8 mouse cellular contexts compared by ENCODE assay signal in the genomic region with DNA sequence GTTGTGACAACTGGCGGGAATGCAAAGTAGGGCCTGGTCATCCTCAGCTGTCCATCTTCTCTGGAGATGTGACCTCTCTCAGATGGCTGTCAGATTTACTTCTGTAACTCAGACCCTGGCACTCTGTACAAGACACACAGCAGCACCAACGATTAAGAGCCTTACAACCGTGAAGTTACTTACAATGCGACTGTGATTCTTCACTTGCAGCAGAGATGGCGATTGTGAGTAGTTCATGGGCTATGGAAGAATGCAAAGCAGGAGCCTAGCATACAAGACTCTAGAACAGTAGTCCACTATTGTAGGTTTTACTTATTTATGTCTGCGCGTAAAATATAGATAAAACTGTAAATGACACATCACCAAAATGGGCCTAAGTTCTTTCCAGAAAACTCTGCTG. TPM values are rescaled to one million over a fixed set of nuclear protein-coding genes. Genes with fewer than 3 reads are reported as not detected.
A peak's percentile ranks its signal among the peaks of the same experiment; 100 is the strongest.
DNase-seq lines count a peak whose midpoint lies in the region; ATAC-seq and TF ChIP-seq lines count a peak whose summit lies in the region.

No protein-coding gene starts in this region.

- TF ChIP-seq CTCF in CH12.LX (conservative IDR thresholded peaks at IDR 0.05 in 1 of 2, IDR thresholded peaks at IDR 0.05 in 1 of 2; ENCODE audit: low read depth in 2 of 2, low read length in 2 of 2): no peak

- TF ChIP-seq POLR2A in CH12.LX (IDR thresholded peaks at IDR 0.05; ENCODE audit: low read depth, low read length): no peak

- H3K9ac ChIP-seq in heart, embryonic 11.5 days (ENCODE audit: low read depth, low read length): no peak overlapping the region
- no peak overlapping the region; the same call in 1 of the 2 replicates for H3K9ac ChIP-seq in CH12.LX (ENCODE audit: insufficient read depth, low read depth)
- peak overlapping the region; percentile 83 for H3K9ac ChIP-seq in forebrain, embryonic 15.5 days (replicated peaks)
- no peak overlapping the region for H3K9ac ChIP-seq in liver, embryonic 16.5 days (ENCODE audit: low read depth, low read length)

- H3K4me2 ChIP-seq in heart, embryonic 11.5 days: peak overlapping the region; percentile 84
- peak overlapping the region; percentile 27 for H3K4me2 ChIP-seq in CH12.LX (ENCODE audit: insufficient read depth, low read depth, poor library complexity, severe bottlenecking)
- H3K4me2 ChIP-seq in forebrain, embryonic 15.5 days (replicated peaks): peak overlapping the region; percentile 74
- peak overlapping the region; percentile 84 for H3K4me2 ChIP-seq in liver, embryonic 16.5 days (ENCODE audit: low read depth, low read length)

- no peak overlapping the region for H3K27ac ChIP-seq in heart, embryonic 11.5 days (ENCODE audit: low read depth, low read length)
- no peak overlapping the region for H3K27ac ChIP-seq in CH12.LX (ENCODE audit: insufficient read depth, low read depth)
- H3K27ac ChIP-seq in forebrain, embryonic 15.5 days (replicated peaks): peak overlapping the region; percentile 92
- H3K27ac ChIP-seq in liver, embryonic 16.5 days (ENCODE audit: low read length): 0 out of 2 replicates have a peak overlapping the region, but pooled peaks have one; percentile 37

- in situ Hi-C loops in CH12.LX (cut with MboI; ENCODE audit: low pct_ligation_motif_present, low pct_unique_long_range_greater_than_20kb, low sequenced_read_pairs): no loop called here

- DNase-seq in heart, postnatal 10 days: no peak
- no peak for DNase-seq in CH12.LX (ENCODE audit: extremely low read depth)
- no peak for DNase-seq in right cerebral cortex, adult 2 months (ENCODE audit: low spot score in 2 of 2)
- no peak for DNase-seq in urinary bladder, postnatal 36 days (ENCODE audit: low spot score in 2 of 2)
- DNase-seq in gastrocnemius, postnatal 25 days: no peak

- H3K36me3 ChIP-seq in heart, embryonic 11.5 days (ENCODE audit: control insufficient read depth, insufficient read depth, low read length): no peaks in the 10 kb centered on the region
- peaks cover 8 to 21% of the 10 kb centered on the region in 2 experiments for H3K36me3 ChIP-seq in CH12.LX (replicated peaks in 1 of 2; ENCODE audit: control insufficient read depth in 1 of 2, insufficient read depth in 1 of 2, low read length in 1 of 2)
- H3K36me3 ChIP-seq in forebrain, embryonic 15.5 days: 0 out of 2 replicates have a peak, but pooled peaks cover under 1% of the 10 kb centered on the region
- H3K36me3 ChIP-seq in liver, embryonic 16.5 days (ENCODE audit: control insufficient read depth, insufficient read depth): no peaks in the 10 kb centered on the region

- WGBS in heart, embryonic 11.5 days (ENCODE audit: insufficient replicate concordance): 21% methylated on average over 7 of the region's 7 CpGs
- 22% methylated on average over 7 of the region's 7 CpGs for WGBS in forebrain, embryonic 15.5 days
- 18% methylated on average over 7 of the region's 7 CpGs for WGBS in liver, embryonic 16.5 days (ENCODE audit: insufficient replicate concordance)

- dilution Hi-C loops in CH12.LX (cut with MboI; ENCODE audit: extremely low pct_ligation_motif_present, extremely low pct_unique_long_range_greater_than_20kb, low sequenced_read_pairs): no loop called here

- no peak for TF ChIP-seq RAD21 in CH12.LX (IDR thresholded peaks at IDR 0.05; ENCODE audit: low read depth, low read length)

- no peak for TF ChIP-seq EP300 in CH12.LX (IDR thresholded peaks at IDR 0.05; ENCODE audit: low read length)

- peaks cover 34% of the 10 kb centered on the region for H3K79me2 ChIP-seq in CH12.LX (replicated peaks; ENCODE audit: control insufficient read depth, extremely low read depth, insufficient read depth, poor library complexity, severe bottlenecking)

- H3K4me1 ChIP-seq in heart, embryonic 11.5 days (ENCODE audit: control insufficient read depth, insufficient read depth, low read length): peaks cover 15% of the 10 kb centered on the region
- H3K4me1 ChIP-seq in CH12.LX (ENCODE audit: control insufficient read depth in 1 of 2, insufficient read depth in 2 of 2): peaks cover 5 to 24% of the 10 kb centered on the region in 2 experiments; a peak in 3 of 4 replicates
- H3K4me1 ChIP-seq in forebrain, embryonic 15.5 days: peaks cover 30% of the 10 kb centered on the region
- peaks cover 32% of the 10 kb centered on the region for H3K4me1 ChIP-seq in liver, embryonic 16.5 days (ENCODE audit: control insufficient read depth, low read depth, low read length)

- H3K27me3 ChIP-seq in heart, embryonic 11.5 days (ENCODE audit: control insufficient read depth, insufficient read depth, low read length): no peaks in the 10 kb centered on the region
- H3K27me3 ChIP-seq in CH12.LX (replicated peaks): no peaks in the 10 kb centered on the region
- no peaks in the 10 kb centered on the region for H3K27me3 ChIP-seq in forebrain, embryonic 15.5 days
- no peaks in the 10 kb centered on the region; the same call in 1 of the 2 replicates for H3K27me3 ChIP-seq in liver, embryonic 16.5 days (ENCODE audit: control insufficient read depth, insufficient read depth, low read depth, low read length)

- intact Hi-C loops in heart, postnatal 10 days (cut with DNase I): loop anchor here (5.0 kb wide), 1 partner anchor 41 kb away; a partner anchor contains a TSS

- peak overlapping the region; percentile 81 for H3K4me3 ChIP-seq in heart, embryonic 11.5 days (ENCODE audit: low read depth, low read length)
- H3K4me3 ChIP-seq in CH12.LX (replicated peaks in 1 of 3; ENCODE audit: low read depth in 2 of 3, low read length in 2 of 3, poor library complexity in 1 of 3): peak overlapping the region in 2 of 3 experiments; percentile 17 to 93
- H3K4me3 ChIP-seq in forebrain, embryonic 15.5 days: peak overlapping the region; percentile 95
- peak overlapping the region; percentile 94 for H3K4me3 ChIP-seq in liver, embryonic 16.5 days (ENCODE audit: low read depth, low read length)

- ATAC-seq in heart, embryonic 11.5 days (replicated peaks; ENCODE audit: insufficient number of reproducible peaks, low FRiP score, low TSS enrichment): no peak
- ATAC-seq in forebrain, embryonic 15.5 days (replicated peaks): peak; percentile 62
- ATAC-seq in liver, embryonic 16.5 days (ENCODE audit: low read depth): no peak

- no peaks in the 10 kb centered on the region for H3K9me3 ChIP-seq in heart, embryonic 11.5 days (replicated peaks; ENCODE audit: control insufficient read depth, low read length)
- H3K9me3 ChIP-seq in CH12.LX (replicated peaks; ENCODE audit: low read length): peaks cover 5% of the 10 kb centered on the region
- H3K9me3 ChIP-seq in forebrain, embryonic 15.5 days: no peaks in the 10 kb centered on the region
- H3K9me3 ChIP-seq in liver, embryonic 16.5 days (replicated peaks; ENCODE audit: control insufficient read depth, low read length): no peaks in the 10 kb centered on the region

TF ChIP-seq in CH12.LX, 34 proteins besides CTCF, POLR2A, EP300 and RAD21:
- TF ChIP-seq MYC (IDR thresholded peaks at IDR 0.05; ENCODE audit: low read depth, low read length) (no peak), MAFK (IDR thresholded peaks at IDR 0.05; ENCODE audit: insufficient replicate concordance, low read length) (no peak), GABPA (IDR thresholded peaks at IDR 0.05; ENCODE audit: insufficient replicate concordance, low read depth, low read length) (no peak), CHD2 (IDR thresholded peaks at IDR 0.05; ENCODE audit: low read length) (no peak), HCFC1 (IDR thresholded peaks at IDR 0.05; ENCODE audit: low read depth, low read length) (no peak), POLR2AphosphoS2 (IDR thresholded peaks at IDR 0.05; ENCODE audit: low read depth, low read length) (no peak), JUN (IDR thresholded peaks at IDR 0.05; ENCODE audit: insufficient read depth, low read depth, low read length) (no peak), MAZ (IDR thresholded peaks at IDR 0.05; ENCODE audit: low read depth, low read length) (no peak), MEF2A (IDR thresholded peaks at IDR 0.05; ENCODE audit: borderline replicate concordance, low read depth, low read length) (no peak), BHLHE40 (IDR thresholded peaks at IDR 0.05; ENCODE audit: low read depth, low read length) (no peak), USF2 (conservative IDR thresholded peaks at IDR 0.05; ENCODE audit: low read depth, low read length) (no peak), ZKSCAN1 (IDR thresholded peaks at IDR 0.05; ENCODE audit: borderline replicate concordance, low read depth, low read length) (no peak), SMC3 (IDR thresholded peaks at IDR 0.05; ENCODE audit: low read depth, low read length) (no peak)

RNA-seq across cellular contexts. Expression of a gene that starts 12.8 kb away (rescaled TPM):
- polyA plus RNA-seq in heart, embryonic 11.5 days (2014; fragmentation: Nextera tagmentation; extraction: Ambion mirVana): 189 and 204 TPM in 2 replicates
- 10 to 100 TPM; 87.1 to 87.8 TPM for total RNA-seq in heart, postnatal 10 days (2021)
- total RNA-seq in CH12.LX (2012; rRNA removed) (190 and 206 TPM in 2 replicates), CH12.LX (2014; rRNA removed) (403 and 422 TPM in 2 replicates)
- 190 and 226 TPM in 2 replicates for polyA plus RNA-seq in CH12.LX (2012; ENCODE audit: insufficient read length, low read depth)
- 140 TPM in 2 replicates for polyA plus RNA-seq in forebrain, embryonic 15.5 days (2015; fragmentation: Nextera tagmentation; extraction: Ambion mirVana)
- polyA plus RNA-seq in liver, embryonic 16.5 days (2015; fragmentation: Nextera tagmentation; extraction: Ambion mirVana): 136 and 143 TPM in 2 replicates
- 10 to 100 TPM; 29.7 to 43.1 TPM for total RNA-seq in gastrocnemius, postnatal 25 days (2021)

RNA-seq across cellular contexts. Expression of a gene that starts 39.6 kb away (rescaled TPM):
- 3.8 and 4.6 TPM in 2 replicates for polyA plus RNA-seq in heart, embryonic 11.5 days (2014; fragmentation: Nextera tagmentation; extraction: Ambion mirVana)
- 10 to 100 TPM; 31.8 to 36.0 TPM for total RNA-seq in heart, postnatal 10 days (2021)
- total RNA-seq in CH12.LX (2012; rRNA removed) (5.8 and 6.8 TPM in 2 replicates), CH12.LX (2014; rRNA removed) (8.1 and 8.6 TPM in 2 replicates)
- 5.8 and 9.2 TPM in 2 replicates for polyA plus RNA-seq in CH12.LX (2012; ENCODE audit: insufficient read length, low read depth)
- 14.9 and 16.8 TPM in 2 replicates for polyA plus RNA-seq in forebrain, embryonic 15.5 days (2015; fragmentation: Nextera tagmentation; extraction: Ambion mirVana)
- polyA plus RNA-seq in liver, embryonic 16.5 days (2015; fragmentation: Nextera tagmentation; extraction: Ambion mirVana): 4.0 and 5.9 TPM in 2 replicates
- 10 to 100 TPM; 21.7 to 24.0 TPM for total RNA-seq in gastrocnemius, postnatal 25 days (2021)

Comparison
In these comparisons a context has a peak if more than half of its experiments do, and no peak if none do; other contexts are left out.
1. H3K27ac ChIP-seq: peak in forebrain, embryonic 15.5 days (single experiment) and liver, embryonic 16.5 days (single experiment); none in heart, embryonic 11.5 days (single experiment) and CH12.LX (single experiment).
2. H3K4me2 ChIP-seq: peak in every context shown above with its lines; median percentile 84 in heart, embryonic 11.5 days; 84 in liver, embryonic 16.5 days; 74 in forebrain, embryonic 15.5 days; 27 in CH12.LX.
3. Peak in every context shown above with its lines, with median percentiles within 50 percentile points of each other: H3K4me3 ChIP-seq.